Mouse (Mus musculus) right cerebral cortex, postnatal 36 days (tissue): ENCODE results near the gene Txnip.
A peak's percentile ranks its signal among the peaks of the same experiment; 100 is the strongest.
"Not testable (repeated sequence)": the region's sequence is repeated elsewhere in the genome, so short reads cannot be mapped to it uniquely, and the experiment has no call there.

Experiments used
- DNase-seq, 2 experiments: peaks; one replicate each; pipeline ENCODE4 v3.0.0; 2022; ENCODE audit warnings: low spot score in 2 of 2, mixed read lengths in 1 of 2

The Txnip gene

GRCm38 (mm10) chr3:96593790-96594560, 36.2 kb downstream of the Txnip start, which contains the start of gene Polr3gl:
Gene Polr3gl, minus strand, starts transcription at chr3:96594181.
- peak; percentile 90 to 92 for DNase-seq

GRCm38 (mm10) chr3:96594851-96595250, 37.1 kb downstream of the Txnip start:
- no peak for DNase-seq

GRCm38 (mm10) chr3:96595661-96596060, 37.9 kb downstream of the Txnip start:
- peak in 1 of 2 experiments; percentile 51 for DNase-seq

DNA sequence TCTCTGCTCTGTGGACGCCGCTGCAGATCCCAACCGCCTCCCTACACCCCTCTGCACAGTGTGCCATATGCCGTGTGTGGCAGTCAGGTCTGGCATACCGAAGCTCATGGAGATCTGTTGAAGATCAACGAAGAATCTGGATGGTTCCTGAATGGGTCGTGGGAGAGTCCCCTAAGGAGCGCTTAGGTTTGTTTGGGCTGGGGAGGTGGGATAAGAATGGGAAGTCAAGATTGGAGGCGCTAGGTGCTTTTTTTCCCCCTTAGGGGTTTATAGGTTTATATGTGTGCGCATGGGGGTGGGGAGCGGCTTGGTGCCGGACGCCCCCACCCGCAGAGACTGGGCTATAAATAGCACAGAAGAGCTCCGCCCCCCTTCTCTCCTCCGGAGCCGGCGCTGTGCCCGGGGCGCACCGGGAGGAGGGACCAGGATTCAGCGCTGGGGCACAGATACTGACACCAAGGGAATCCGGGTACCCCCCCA, 38.5 kb downstream of the Txnip start, which contains the start of gene Ankrd34a:
Gene Ankrd34a, plus strand, starts transcription at position 409 of the 480 bp plus-strand sequence.
- peak; percentile 75 to 77 for DNase-seq

GRCm38 (mm10) chr3:96596855-96597254, 39.1 kb downstream of the Txnip start:
- peak in 1 of 2 experiments; percentile 43 for DNase-seq

- DNase-seq: no peak
Measured at GRCm38 (mm10) chr3:96597435-96597891, 39.7 kb downstream of the Txnip start.

- DNase-seq: peak in 1 of 2 experiments; percentile 32
Measured at GRCm38 (mm10) chr3:96598156-96599068, 40.7 kb downstream of the Txnip start.

- no peak for DNase-seq
Measured at GRCm38 (mm10) chr3:96599069-96599393, 41.3 kb downstream of the Txnip start.

GRCm38 (mm10) chr3:96599411-96599810, 41.7 kb downstream of the Txnip start:
- no peak for DNase-seq

GRCm38 (mm10) chr3:96600639-96601250, 43.0 kb downstream of the Txnip start, which contains the start of gene Lix1l:
Gene Lix1l, plus strand, starts transcription at chr3:96601149.
- peak; percentile 93 to 95 for DNase-seq

GRCm38 (mm10) chr3:96601251-96601787, 43.6 kb downstream of the Txnip start:
- DNase-seq: peak; percentile 49 to 57

GRCm38 (mm10) chr3:96601941-96602703, 44.4 kb downstream of the Txnip start:
- peak in 1 of 2 experiments; percentile 18 for DNase-seq

DNA sequence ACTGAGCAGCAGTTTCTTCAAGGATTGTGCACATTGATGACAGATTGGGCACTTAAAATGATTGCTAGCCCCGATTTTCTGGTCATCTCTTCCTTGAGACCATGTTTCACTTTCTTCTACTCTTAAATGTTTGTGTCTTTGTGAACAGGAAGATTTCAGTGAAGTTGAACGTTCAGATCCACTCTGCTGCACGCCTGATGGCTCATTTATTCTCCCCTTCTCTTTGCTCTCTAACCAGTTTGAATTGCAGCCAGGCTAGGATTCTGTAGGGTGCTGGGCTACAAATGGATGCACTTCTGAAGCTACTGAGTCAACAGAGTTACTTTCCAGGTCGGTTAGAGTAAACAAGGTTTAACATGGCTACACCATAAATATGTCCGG, 44.9 kb downstream of the Txnip start:
- no peak for DNase-seq

- no peak for DNase-seq
Measured at GRCm38 (mm10) chr3:96603311-96603710, 45.6 kb downstream of the Txnip start.

DNA sequence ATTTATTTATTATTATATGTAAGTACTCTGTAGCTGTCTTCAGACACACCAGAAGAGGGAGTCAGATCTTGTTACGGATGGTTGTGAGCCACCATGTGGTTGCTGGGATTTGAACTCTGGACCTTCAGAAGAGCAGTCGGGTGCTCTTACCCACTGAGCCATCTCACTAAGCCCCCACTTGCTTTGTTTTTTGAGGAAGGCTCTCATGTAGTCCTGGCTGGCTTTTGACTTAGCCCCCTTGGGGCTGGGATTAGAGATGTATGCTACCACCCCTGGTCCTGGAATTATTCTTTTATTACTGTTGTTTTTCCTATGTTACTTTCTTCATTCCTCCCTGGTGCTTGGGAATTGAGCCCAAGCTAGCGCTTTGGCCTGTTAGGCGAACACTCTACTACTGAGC, 48.2 kb downstream of the Txnip start:
- not testable (repeated sequence) for DNase-seq

GRCm38 (mm10) chr3:96606618-96607017, 48.9 kb downstream of the Txnip start:
- DNase-seq: no peak
